Mouse (Mus musculus) MEL (cell line): ENCODE data around the gene Lad1.

Experiments used
- GABPA ChIP-seq: IDR thresholded peaks from 2 replicates; pipeline ENCODE4 v1.6.1; 2012; ENCODE audit warnings: low read depth, mild to moderate bottlenecking, inconsistent platforms, low read length, improper control_type of control experiment, moderate library complexity
- HCFC1 ChIP-seq: IDR thresholded peaks from 2 replicates; pipeline ENCODE4 v1.6.1; 2012; ENCODE audit warnings: low read depth, mild to moderate bottlenecking, inconsistent platforms, low read length, improper control_type of control experiment, moderate library complexity
- MAZ ChIP-seq: IDR thresholded peaks from 2 replicates; pipeline ENCODE4 v1.6.1; 2012; ENCODE audit warnings: low read depth, mild to moderate bottlenecking, inconsistent platforms, low read length, improper control_type of control experiment
- MXI1 ChIP-seq: IDR thresholded peaks from 2 replicates; pipeline ENCODE4 v1.6.1; 2011; ENCODE audit warnings: mild to moderate bottlenecking, low read depth, low read length, improper control_type of control experiment
- POLR2A ChIP-seq, 2 experiments: IDR thresholded peaks; 2 replicates each; pipeline ENCODE4 v1.6.1; 2011 to 2012; ENCODE audit warnings: low read length in 2 of 2, mild to moderate bottlenecking in 2 of 2, control low read depth in 1 of 2, improper control_type of control experiment in 1 of 2, low read depth in 1 of 2, moderate library complexity in 1 of 2; ENCODE audit not compliant: control insufficient read depth in 1 of 2, insufficient read depth in 1 of 2, poor library complexity in 1 of 2
- POLR2AphosphoS2 ChIP-seq: IDR thresholded peaks from 2 replicates; pipeline ENCODE4 v1.6.1; 2011; ENCODE audit warnings: low read length, improper control_type of control experiment
- ZKSCAN1 ChIP-seq: IDR thresholded peaks from 2 replicates; pipeline ENCODE4 v1.6.1; 2012; ENCODE audit warnings: low read depth, mild to moderate bottlenecking, inconsistent platforms, low read length, improper control_type of control experiment, moderate library complexity
- ZNF384 ChIP-seq: IDR thresholded peaks from 2 replicates; pipeline ENCODE4 v1.6.1; 2012; ENCODE audit warnings: low read depth, mild to moderate bottlenecking, inconsistent platforms, low read length, improper control_type of control experiment

GRCm38 (mm10) chr1:135834983-135835382 is 16.6 kb downstream of the Lad1 start:
- TF ChIP-seq ZKSCAN1: no peak
- TF ChIP-seq ZNF384: no peak
- no peak for TF ChIP-seq POLR2AphosphoS2
- TF ChIP-seq GABPA: no peak
- TF ChIP-seq HCFC1: no peak
- no peak for TF ChIP-seq MXI1
- no peak for TF ChIP-seq POLR2A (IDR thresholded peaks at IDR 0.05; ENCODE audit: control insufficient read depth in 1 of 2, insufficient read depth in 1 of 2, low read depth in 1 of 2, low read length in 2 of 2, poor library complexity in 1 of 2)
- no peak for TF ChIP-seq MAZ
